Mouse (Mus musculus) gastrocnemius, postnatal 36 days (tissue): ENCODE results near the gene B3gat3. TPM values are rescaled to one million over a fixed set of nuclear protein-coding genes. Genes with fewer than 3 reads are reported as not detected.
"Not testable (repeated sequence)": the region's sequence is repeated elsewhere in the genome, so short reads cannot be mapped to it uniquely, and the experiment has no call there.

Experiments
- DNase-seq, 2 experiments: peaks; one replicate each; pipeline ENCODE4 v3.0.0; 2022
- intact Hi-C: fragments of 180-260 bp; cut with DNase I; formaldehyde crosslinking; loops from one replicate; pipeline ENCODE4 v1.15.1; 2025
- microRNA-seq, 2 experiments: library from miRNA; unstranded; fragments of <30 nt; microRNA quantifications; one replicate each; pipeline ENCODE4 v1.2.0; 2021
- total RNA-seq, 2 experiments: library from RNA; stranded (reverse); gene quantifications; 2 replicates each; pipeline ENCODE4 v1.2.3; 2021

Gene B3gat3
- total RNA-seq, 2 experiments from 2014 or later = 28.3 to 31.2 TPM

DNA sequence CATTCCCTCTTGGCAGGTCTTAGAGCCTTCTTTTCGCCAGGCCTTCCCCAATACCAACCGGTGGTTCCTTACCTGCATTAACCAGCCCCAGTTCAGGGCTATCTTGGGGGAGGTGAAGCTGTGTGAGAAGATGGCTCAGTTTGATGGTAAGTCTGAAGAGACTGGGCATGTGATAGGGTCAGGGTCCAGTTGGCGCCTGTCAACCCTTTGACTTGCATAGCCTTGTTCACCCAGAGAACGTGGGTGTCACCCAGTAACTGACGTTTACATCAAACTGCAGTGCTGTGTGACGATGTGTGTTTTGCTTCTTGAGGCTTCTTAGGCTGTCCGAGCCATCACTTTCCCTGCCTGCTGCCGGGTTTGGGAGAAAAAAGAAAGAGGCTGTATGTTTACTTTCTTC is 52.3 kb downstream of the B3gat3 start:
- DNase-seq, intact Hi-C loops: not testable (repeated sequence)

GRCm38 (mm10) chr19:8974638-8975037 is 54.5 kb downstream of the B3gat3 start:
- no peak for DNase-seq
- intact Hi-C loops = no loop called here

DNA sequence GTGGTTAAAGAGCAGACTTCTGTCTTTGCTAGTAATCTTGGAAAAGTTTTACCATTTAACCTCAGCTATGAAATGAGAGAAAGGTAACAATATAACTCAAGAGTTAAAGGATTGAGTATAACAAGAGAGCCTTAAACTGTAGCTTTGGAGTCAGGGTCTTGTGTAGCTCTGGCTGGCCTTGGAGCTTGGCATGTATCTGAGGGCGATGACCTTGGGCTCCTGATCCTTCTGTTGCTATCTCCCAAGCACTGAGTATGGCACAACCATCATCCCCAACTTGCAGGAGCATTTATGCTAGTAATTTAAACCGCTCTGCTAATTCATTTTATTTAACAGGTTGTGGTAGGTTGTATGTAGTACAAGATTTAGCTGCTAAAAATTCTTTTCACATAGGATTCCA is 55.3 kb downstream of the B3gat3 start:
- no peak for DNase-seq
- intact Hi-C loops = no loop called here

DNA sequence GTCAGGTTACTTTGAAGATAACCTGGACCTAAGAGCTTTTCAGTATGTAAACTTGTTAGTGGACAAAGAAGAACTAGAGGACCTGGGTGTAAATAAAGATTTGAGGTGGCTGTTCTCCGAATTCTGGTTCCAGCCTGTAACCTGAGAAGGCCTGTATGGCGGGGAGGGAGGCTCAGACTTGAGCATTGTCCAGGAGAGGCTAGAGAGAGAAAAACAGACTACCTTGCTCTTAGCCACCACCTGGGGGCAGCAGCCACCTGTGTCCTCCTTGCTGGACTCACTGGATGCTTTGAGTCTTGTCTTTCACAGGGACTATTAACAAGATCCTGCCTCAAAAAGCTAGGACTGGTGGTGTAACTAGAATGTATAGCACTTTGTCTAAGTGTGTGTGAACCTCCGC is 56.4 kb downstream of the B3gat3 start:
- intact Hi-C loops = no loop called here
- no peak for DNase-seq

Small RNAs within 50 kb of the gene (microRNA-seq; reads per million reads assigned to microRNA genes)
- gene Mir5136 = 0 reads per million in 2 experiments

Other genes with a start within 250 kb of the B3gat3 start
- gene Slc3a2, start 197.0 kb upstream of the B3gat3 start, total RNA-seq = 10 to 100 TPM; 27.9 to 30.0 TPM
- 10 to 100 TPM; 15.2 to 20.4 TPM for gene Wdr74, start 184.5 kb upstream of the B3gat3 start, total RNA-seq
- gene 1700092M07Rik, start 179.7 kb upstream of the B3gat3 start, total RNA-seq = under 1 TPM in 1 of 2 experiments, not detected in 1; 0.66 TPM
- 10 to 100 TPM; 19.0 to 19.9 TPM for gene Stx5a, start 179.0 kb upstream of the B3gat3 start, total RNA-seq
- 10 to 100 TPM; 24.1 to 32.9 TPM for gene Nxf1, start 163.3 kb upstream of the B3gat3 start, total RNA-seq
- gene Tmem223, start 149.4 kb upstream of the B3gat3 start, total RNA-seq = 10 to 100 TPM; 79.6 to 84.2 TPM
- 1 to 10 TPM; 6.1 to 8.2 TPM for gene Tmem179b, start 145.9 kb upstream of the B3gat3 start, total RNA-seq
- gene Taf6l, start 134.0 kb upstream of the B3gat3 start, total RNA-seq = 1 to 10 TPM; 4.6 to 4.9 TPM
- 10 to 100 TPM; 32.0 to 35.4 TPM for gene Polr2g, start 121.8 kb upstream of the B3gat3 start, total RNA-seq
- gene Zbtb3, start 117.8 kb upstream of the B3gat3 start, total RNA-seq = under 1 TPM; 0.42 to 0.74 TPM
- gene Ttc9c, start 101.0 kb upstream of the B3gat3 start, total RNA-seq = 1 to 10 TPM; 9.2 TPM
- gene Hnrnpul2, start 100.4 kb upstream of the B3gat3 start, total RNA-seq = 10 to 100 TPM; 31.0 to 36.6 TPM
- 1 to 10 TPM in 1 of 2 experiments, not detected in 1; 1.4 TPM for gene AC129217.1, start 90.6 kb upstream of the B3gat3 start, total RNA-seq
- gene Bscl2, start 82.9 kb upstream of the B3gat3 start, total RNA-seq = 10 to 100 TPM; 15.9 to 17.8 TPM
- not detected for gene Gng3, start 81.2 kb upstream of the B3gat3 start, total RNA-seq
- 1 to 10 TPM; 5.8 to 8.8 TPM for gene Lrrn4cl, start 69.6 kb upstream of the B3gat3 start, total RNA-seq
- 100 to 1,000 TPM; 197 to 321 TPM for gene Ubxn1, start 48.9 kb upstream of the B3gat3 start, total RNA-seq
- 10 to 100 TPM; 56.4 to 67.2 TPM for gene Uqcc3, start 39.5 kb upstream of the B3gat3 start, total RNA-seq
- 1 to 10 TPM; 3.5 TPM for gene Lbhd1, start 36.6 kb upstream of the B3gat3 start, total RNA-seq
- gene Gm49403, start 36.4 kb upstream of the B3gat3 start, total RNA-seq = not detected
- 10 to 100 TPM; 15.6 to 17.1 TPM for gene 1810009A15Rik, start 31.5 kb upstream of the B3gat3 start, total RNA-seq
- under 1 TPM in 1 of 2 experiments, not detected in 1; 0.84 TPM for gene Gm49416, start 31.4 kb upstream of the B3gat3 start, total RNA-seq
- gene Ints5, start 27.4 kb upstream of the B3gat3 start, total RNA-seq = 1 to 10 TPM; 8.4 to 9.4 TPM
- 10 to 100 TPM; 19.3 to 19.9 TPM for gene Ganab, start 22.3 kb upstream of the B3gat3 start, total RNA-seq
- 10 to 100 TPM in 1 of 2 experiments, 1 to 10 TPM in 1; 6.9 to 11.0 TPM for gene Rom1, start 9.0 kb downstream of the B3gat3 start, total RNA-seq
- 1 to 10 TPM; 5.1 to 7.3 TPM for gene Eml3, start 9.2 kb downstream of the B3gat3 start, total RNA-seq
- gene Mta2, start 21.5 kb downstream of the B3gat3 start, total RNA-seq = 10 to 100 TPM; 19.4 to 24.1 TPM
- gene Tut1, start 33.5 kb downstream of the B3gat3 start, total RNA-seq = 1 to 10 TPM; 6.0 to 7.7 TPM
- gene Eef1g, start 46.7 kb downstream of the B3gat3 start, total RNA-seq = 100 to 1,000 TPM; 441 to 447 TPM
- gene Ahnak, start 68.9 kb downstream of the B3gat3 start, total RNA-seq = 100 to 1,000 TPM; 171 to 208 TPM
- gene Scgb1a1, start 167.6 kb downstream of the B3gat3 start, total RNA-seq = not detected
- gene Asrgl1, start 215.3 kb downstream of the B3gat3 start, total RNA-seq = 10 to 100 TPM; 30.2 to 32.2 TPM